Mouse (Mus musculus) CH12.LX (cell line): ENCODE data around the gene Ndufaf3. TPM values are rescaled to one million over a fixed set of nuclear protein-coding genes. Genes with fewer than 3 reads are reported as not detected.

Experiments
- DNase-seq: peaks from one replicate; pipeline ENCODE4 v3.0.0-alpha.2; 2013; ENCODE audit errors: extremely low read depth
- H3K27ac ChIP-seq: 2 replicates; pipeline ENCODE4 v1.5.1; 2012; ENCODE audit warnings: low read depth, mild to moderate bottlenecking, control low read depth, moderate library complexity; ENCODE audit not compliant: insufficient read depth
- H3K27me3 ChIP-seq: replicated peaks from 2 replicates; pipeline ENCODE3; 2012; ENCODE audit warnings: inconsistent platforms
- H3K36me3 ChIP-seq, 2 experiments: replicated peaks in 1 of 2; 2 replicates each; pipeline versions ENCODE3 to v1.6.1; 2012; ENCODE audit warnings: inconsistent platforms in 1 of 2, low read length in 1 of 2, mild to moderate bottlenecking in 1 of 2, mixed read lengths in 1 of 2, moderate library complexity in 1 of 2; ENCODE audit not compliant: control insufficient read depth in 1 of 2, insufficient read depth in 1 of 2
- H3K4me1 ChIP-seq, 2 experiments: 2 replicates each; pipeline ENCODE4 v1.6.1; 2012; ENCODE audit warnings: inconsistent platforms in 1 of 2, moderate library complexity in 1 of 2; ENCODE audit not compliant: insufficient read depth in 2 of 2, control insufficient read depth in 1 of 2
- H3K4me2 ChIP-seq: 2 replicates; pipeline ENCODE4 v1.6.1; 2012; ENCODE audit warnings: low read depth, mild to moderate bottlenecking, control low read depth; ENCODE audit not compliant: poor library complexity, insufficient read depth, severe bottlenecking
- H3K4me3 ChIP-seq, 3 experiments: fragments of 150-350 bp in 1 of 3; sonication (generic) in 1 of 3; replicated peaks in 1 of 3; 2 replicates each; pipeline versions ENCODE3 to v1.5.1; 2011 to 2012; ENCODE audit warnings: low read depth in 2 of 3, low read length in 2 of 3, mild to moderate bottlenecking in 2 of 3, moderate library complexity in 2 of 3, control low read depth in 1 of 3, improper control_type of control experiment in 1 of 3, inconsistent platforms in 1 of 3, mixed read lengths in 1 of 3; ENCODE audit not compliant: poor library complexity in 1 of 3
- H3K79me2 ChIP-seq: replicated peaks from 2 replicates; pipeline ENCODE4 v1.6.1; 2012; ENCODE audit warnings: mild to moderate bottlenecking, moderate library complexity; ENCODE audit not compliant: control insufficient read depth, poor library complexity, insufficient read depth, severe bottlenecking; ENCODE audit errors: extremely low read depth
- H3K9ac ChIP-seq: 2 replicates; pipeline ENCODE4 v1.6.1; 2012; ENCODE audit warnings: low read depth, mild to moderate bottlenecking, control low read depth, moderate library complexity; ENCODE audit not compliant: insufficient read depth
- H3K9me3 ChIP-seq: replicated peaks from 2 replicates; pipeline ENCODE3; 2012; ENCODE audit warnings: low read length, inconsistent platforms, mixed read lengths
- BHLHE40 ChIP-seq: IDR thresholded peaks from 2 replicates; pipeline ENCODE4 v1.6.1; 2011; ENCODE audit warnings: mild to moderate bottlenecking, low read depth, low read length, improper control_type of control experiment
- CHD1 ChIP-seq: IDR thresholded peaks from 2 replicates; pipeline ENCODE4 v1.6.1; 2012; ENCODE audit warnings: low read depth, low read length, improper control_type of control experiment, inconsistent platforms
- CHD2 ChIP-seq: IDR thresholded peaks from 2 replicates; pipeline ENCODE4 v1.6.1; 2011; ENCODE audit warnings: low read length, improper control_type of control experiment
- CTCF ChIP-seq, 2 experiments: IDR thresholded peaks in 1 of 2; conservative IDR thresholded peaks in 1 of 2; 2 replicates each; pipeline ENCODE4 v1.5.1; 2011 to 2012; ENCODE audit warnings: low read depth in 2 of 2, low read length in 2 of 2, improper control_type of control experiment in 1 of 2, inconsistent platforms in 1 of 2, mild to moderate bottlenecking in 1 of 2, moderate library complexity in 1 of 2
- EP300 ChIP-seq: IDR thresholded peaks from 2 replicates; pipeline ENCODE4 v1.6.1; 2011; ENCODE audit warnings: low read length, improper control_type of control experiment
- GABPA ChIP-seq: IDR thresholded peaks from 2 replicates; pipeline ENCODE4 v1.6.1; 2012; ENCODE audit warnings: low read depth, low read length, improper control_type of control experiment, inconsistent platforms; ENCODE audit not compliant: insufficient replicate concordance
- IRF4 ChIP-seq: IDR thresholded peaks from 2 replicates; pipeline ENCODE4 v1.6.1; 2014; ENCODE audit warnings: low read depth, mild to moderate bottlenecking, inconsistent platforms, low read length, improper control_type of control experiment
- JUN ChIP-seq: IDR thresholded peaks from 2 replicates; pipeline ENCODE4 v1.6.1; 2011; ENCODE audit warnings: low read depth, mild to moderate bottlenecking, low read length, improper control_type of control experiment, moderate library complexity; ENCODE audit not compliant: insufficient read depth
- JUND ChIP-seq: conservative IDR thresholded peaks from 2 replicates; pipeline ENCODE4 v1.6.1; 2011; ENCODE audit warnings: low read depth, low read length, improper control_type of control experiment
- MAX ChIP-seq: IDR thresholded peaks from 2 replicates; pipeline ENCODE4 v1.6.1; 2011; ENCODE audit warnings: low read length, improper control_type of control experiment
- MAZ ChIP-seq: IDR thresholded peaks from 2 replicates; pipeline ENCODE4 v1.6.1; 2012; ENCODE audit warnings: low read depth, mild to moderate bottlenecking, inconsistent platforms, low read length, improper control_type of control experiment, moderate library complexity
- MXI1 ChIP-seq: IDR thresholded peaks from 2 replicates; pipeline ENCODE4 v1.6.1; 2011; ENCODE audit warnings: mild to moderate bottlenecking, low read depth, low read length, improper control_type of control experiment
- PAX5 ChIP-seq: IDR thresholded peaks from 2 replicates; pipeline ENCODE4 v1.6.1; 2012; ENCODE audit warnings: low read length, inconsistent platforms, mixed read lengths
- POLR2A ChIP-seq: IDR thresholded peaks from 2 replicates; pipeline ENCODE4 v1.6.1; 2011; ENCODE audit warnings: low read depth, mild to moderate bottlenecking, improper control_type of control experiment, low read length
- POLR2AphosphoS2 ChIP-seq: IDR thresholded peaks from 2 replicates; pipeline ENCODE4 v1.6.1; 2011; ENCODE audit warnings: low read depth, low read length, improper control_type of control experiment
- RAD21 ChIP-seq: IDR thresholded peaks from 2 replicates; pipeline ENCODE4 v1.6.1; 2011; ENCODE audit warnings: low read depth, mild to moderate bottlenecking, low read length, improper control_type of control experiment, moderate library complexity
- SIN3A ChIP-seq: IDR thresholded peaks from 2 replicates; pipeline ENCODE4 v1.6.1; 2012; ENCODE audit warnings: low read length, improper control_type of control experiment, inconsistent platforms
- SMC3 ChIP-seq: IDR thresholded peaks from 2 replicates; pipeline ENCODE4 v1.6.1; 2011; ENCODE audit warnings: low read depth, low read length, improper control_type of control experiment
- TCF12 ChIP-seq: IDR thresholded peaks from 2 replicates; pipeline ENCODE4 v1.6.1; 2014; ENCODE audit warnings: low read depth, mild to moderate bottlenecking, inconsistent platforms, low read length, improper control_type of control experiment
- UBTF ChIP-seq: IDR thresholded peaks from 2 replicates; pipeline ENCODE4 v1.6.1; 2012; ENCODE audit warnings: low read depth, mild to moderate bottlenecking, inconsistent platforms, low read length, improper control_type of control experiment, moderate library complexity
- ZNF384 ChIP-seq: IDR thresholded peaks from 2 replicates; pipeline ENCODE4 v1.6.1; 2012; ENCODE audit warnings: low read depth, low read length, improper control_type of control experiment, inconsistent platforms
- dilution Hi-C: fragments of 300-500 bp; cut with MboI; formaldehyde crosslinking; loops from 2 replicates; pipeline ENCODE4 v1.14.3; 2020; ENCODE audit warnings: low sequenced_read_pairs; ENCODE audit not compliant: extremely low pct_unique_long_range_greater_than_20kb, extremely low pct_ligation_motif_present
- in situ Hi-C: fragments of 300-500 bp; cut with MboI; formaldehyde crosslinking; loops from 3 replicates; pipeline ENCODE4 v1.14.3; 2019; ENCODE audit warnings: low sequenced_read_pairs, low pct_ligation_motif_present, low pct_unique_long_range_greater_than_20kb, mixed read lengths
- polyA plus RNA-seq: library from polyadenylated mRNA; unstranded; fragments of >175 nt; gene quantifications from 2 replicates; pipeline ENCODE4 v1.2.1, GENCODE M21; 2012; ENCODE audit warnings: low read depth; ENCODE audit not compliant: insufficient read length
- total RNA-seq, 2 experiments: library from RNA; depleted of rRNA; stranded (reverse); fragments of 300-350 nt in 1 of 2; fragments of >200 nt in 1 of 2; gene quantifications; 2 replicates each; pipeline ENCODE4 v1.2.3; 2012 to 2014

The Ndufaf3 gene
- total and polyA plus RNA-seq, 3 experiments: 15.7 to 27.2 (median 25.7) TPM

DNA sequence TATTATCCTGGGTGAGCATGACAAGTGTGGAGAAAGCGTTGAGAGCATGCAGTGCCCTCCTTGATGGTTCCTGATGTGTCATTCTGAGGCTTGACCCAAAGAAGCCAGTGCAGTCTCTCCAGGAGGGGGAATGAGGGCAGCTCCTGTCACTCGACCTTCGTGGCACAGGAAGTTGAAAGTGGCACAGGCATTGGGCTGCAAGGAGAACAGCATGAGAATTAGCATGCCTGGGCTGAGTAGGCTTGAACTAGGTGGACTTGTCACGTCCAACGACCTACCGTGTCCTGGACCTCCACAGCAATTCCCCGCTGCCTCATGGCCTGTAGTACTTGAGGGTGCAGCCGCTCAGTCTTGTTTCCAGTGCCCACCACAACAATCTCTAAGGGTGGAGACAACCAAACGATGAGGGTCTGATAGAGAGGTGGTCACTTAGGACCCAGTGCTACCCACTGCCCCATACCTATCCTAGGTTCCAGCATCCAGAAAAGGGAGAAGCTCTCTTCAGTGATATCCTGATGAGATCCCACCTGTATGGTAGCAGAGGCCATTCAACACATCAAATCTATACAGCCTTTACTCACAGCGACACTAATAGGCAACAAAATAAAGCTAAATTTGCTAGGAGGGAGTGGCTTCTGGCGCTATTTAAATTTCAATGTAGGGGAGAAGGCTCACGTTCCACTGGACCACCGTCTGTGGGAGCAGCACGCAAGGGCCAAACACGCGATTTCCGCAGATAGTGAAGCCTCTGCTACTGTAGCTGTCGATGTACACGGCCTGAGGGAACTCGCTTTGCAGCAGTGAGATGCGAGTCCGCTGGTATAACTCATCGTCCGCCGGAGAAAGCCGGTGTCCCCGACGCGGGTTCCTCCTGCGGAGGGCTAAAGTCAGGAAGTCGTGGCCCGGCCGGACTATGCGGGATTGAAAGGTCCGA, 1.1 kb downstream of the Ndufaf3 start (continued):
- TF ChIP-seq UBTF (no peak), TCF12 (no peak), RAD21 (no peak), MAZ (no peak)
- TF ChIP-seq, all 38 proteins: peak for 4

DNA sequence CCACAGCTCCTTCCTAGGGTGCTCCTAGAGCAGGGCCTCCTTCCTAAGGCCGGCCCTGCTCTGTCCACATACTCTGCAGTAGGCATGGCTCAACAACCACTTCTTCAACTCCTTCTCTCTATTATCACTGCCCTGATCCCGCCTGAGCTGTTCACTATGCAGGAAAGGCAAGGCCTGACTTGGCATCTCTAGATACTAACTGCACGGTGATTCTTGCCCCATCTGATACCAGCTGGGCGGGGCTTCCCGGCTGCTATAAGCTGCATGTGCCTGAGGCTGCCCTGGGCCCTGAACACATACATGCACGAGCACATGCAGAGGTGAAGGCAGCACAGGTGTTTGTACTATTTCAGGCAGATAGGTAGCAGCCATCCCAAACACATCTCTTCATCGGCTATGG, 3.1 kb downstream of the Ndufaf3 start:
- Histone ChIP-seq H3K27ac (no peak overlapping the region), H3K79me2 (peaks cover 20% of the 10 kb centered on the region), H3K27me3 (no peaks in the 10 kb centered on the region), H3K4me2 (no peak overlapping the region), H3K4me3 (no peak overlapping the region), H3K36me3 (peaks cover 39 to 54% of the 10 kb centered on the region in 2 experiments), H3K4me1 (peaks cover 13 to 50% of the 10 kb centered on the region in 2 experiments), H3K9me3 (no peaks in the 10 kb centered on the region), H3K9ac (no peak overlapping the region)
- dilution Hi-C loops (no loop called here), in situ Hi-C loops (no loop called here)
- TF ChIP-seq GABPA: no peak
- no peak for TF ChIP-seq SMC3
- no peak for TF ChIP-seq EP300
- TF ChIP-seq CTCF (conservative IDR thresholded peaks at IDR 0.05 in 1 of 2, IDR thresholded peaks at IDR 0.05 in 1 of 2; ENCODE audit: low read depth in 2 of 2, low read length in 2 of 2): no peak
- no peak for TF ChIP-seq PAX5
- no peak for TF ChIP-seq MAX
- TF ChIP-seq POLR2A: no peak; the same call in none of the 2 replicates
- no peak for TF ChIP-seq BHLHE40
- no peak for TF ChIP-seq JUN
- no peak for TF ChIP-seq JUND
- TF ChIP-seq ZNF384: no peak
- TF ChIP-seq UBTF: no peak
- no peak for TF ChIP-seq CHD2
- no peak for TF ChIP-seq MXI1
- no peak for TF ChIP-seq CHD1
- no peak for TF ChIP-seq MAZ
- TF ChIP-seq POLR2AphosphoS2: no peak
- TF ChIP-seq IRF4: no peak
- no peak for TF ChIP-seq SIN3A
- DNase-seq: no peak
